Mouse (Mus musculus): ENCODE data around the gene Gucy2d. TPM values are rescaled to one million over a fixed set of nuclear protein-coding genes. Genes with fewer than 3 reads are reported as not detected.

Gucy2d gene
- polyA plus RNA-seq, 1 experiment from 2014 or later, result not detected

GRCm38 (mm10) chr7:98524869-98525699, 84.9 kb downstream of the Gucy2d start:
- Histone ChIP-seq H3K4me1 (replicated peaks; ENCODE audit: control insufficient read depth, insufficient read depth, low read length) (no peaks in the 10 kb centered on the region), H3K27me3 (ENCODE audit: control insufficient read depth, insufficient read depth, low read length) (no peaks in the 10 kb centered on the region), H3K4me3 (ENCODE audit: low read depth, low read length) (no peak overlapping the region), H3K9ac (ENCODE audit: low read length) (no peak overlapping the region), H3K9me3 (ENCODE audit: control insufficient read depth, low read length) (no peaks in the 10 kb centered on the region), H3K27ac (ENCODE audit: low read depth, low read length) (no peak overlapping the region), H3K4me2 (ENCODE audit: low read depth, low read length, severe bottlenecking) (no peak overlapping the region), H3K36me3 (ENCODE audit: control insufficient read depth, insufficient read depth, low read length) (no peaks in the 10 kb centered on the region)
- 88% methylated on average over 6 of the region's 6 CpGs for WGBS
- ATAC-seq (replicated peaks; ENCODE audit: low FRiP score) (no peak), DNase-seq (ENCODE audit: low spot score) (no peak)

Other genes starting within 250 kb of the Gucy2d start
- not detected in 2 replicates for gene B3gnt6, start 240.9 kb upstream of the Gucy2d start, polyA plus RNA-seq (2014; fragmentation: Nextera tagmentation; extraction: Ambion mirVana)
- 16.3 and 16.5 TPM in 2 replicates for gene Acer3, start 119.2 kb upstream of the Gucy2d start, polyA plus RNA-seq (2014; fragmentation: Nextera tagmentation; extraction: Ambion mirVana)
- gene Tsku, start 79.1 kb upstream of the Gucy2d start, polyA plus RNA-seq (2014; fragmentation: Nextera tagmentation; extraction: Ambion mirVana), result 9.0 and 9.4 TPM in 2 replicates
- gene Lrrc32, start 48.9 kb downstream of the Gucy2d start, polyA plus RNA-seq (2014; fragmentation: Nextera tagmentation; extraction: Ambion mirVana), result 4.4 and 5.2 TPM in 2 replicates
- 66.3 and 67.5 TPM in 2 replicates for gene Emsy, start 216.4 kb downstream of the Gucy2d start, polyA plus RNA-seq (2014; fragmentation: Nextera tagmentation; extraction: Ambion mirVana)

All from forebrain, embryonic 11.5 days (tissue).